Mouse (Mus musculus): ENCODE measurements at regions not wholly inside any gene's neighbourhood (a gene's known extent, or its start where the extent isn't known, plus 50 kb on each side); places are given as distances from the start of the nearest gene placed in this dataset.
"Not testable (repeated sequence)": the region's sequence is repeated elsewhere in the genome, so short reads cannot be mapped to it uniquely, and the experiment has no call there.

- not testable (repeated sequence) for TF ChIP-seq CTCF (IDR thresholded peaks at IDR 0.05; ENCODE audit: extremely low read depth, insufficient read length, insufficient replicate concordance, low read depth, low read length); POLR2A (IDR thresholded peaks at IDR 0.05; ENCODE audit: low read depth, low read length)
Measured at GRCm38 (mm10) chr19:8496561-8496960, 91.7 kb upstream of the Slc22a30 start.

All from small intestine, adult 2 months (tissue).